Mouse (Mus musculus) T-helper 17 cell (primary cell): ENCODE measurements around the gene Crebl2.

Experiments
- in situ Hi-C, 2 experiments: fragments of 300-600 bp; cut with MboI, MseI; formaldehyde crosslinking; loops; 1 replicate in 1 of 2; 2 replicates in 1 of 2; pipeline ENCODE4 v1.15.1; 2025; ENCODE audit warnings: high pct_unique_total_duplicates in 2 of 2

Gene Crebl2

GRCm38 (mm10) chr6:134819741-134820140 is 10.2 kb upstream of the Crebl2 start:
- in situ Hi-C loops = loop anchor here in 1 of 2 experiments (5.0 kb wide), 1 partner anchor 162 kb away; no protein-coding TSS in a partner anchor

- in situ Hi-C loops = loop anchor here in 1 of 2 experiments (5.0 kb wide), 1 partner anchor 163 kb away; no protein-coding TSS in a partner anchor
Observed at GRCm38 (mm10) chr6:134820411-134820810, 9.5 kb upstream of the Crebl2 start.

- in situ Hi-C loops = loop anchor here in 1 of 2 experiments (5.0 kb wide), 1 partner anchor 166 kb away; no protein-coding TSS in a partner anchor
Observed at GRCm38 (mm10) chr6:134822844-134823243, 7.1 kb upstream of the Crebl2 start.

GRCm38 (mm10) chr6:134830776-134831175 is 822 bp downstream of the Crebl2 start:
- in situ Hi-C loops = no loop called here

- in situ Hi-C loops = no loop called here
Observed at GRCm38 (mm10) chr6:134834585-134835251, 4.8 kb downstream of the Crebl2 start.

- in situ Hi-C loops = no loop called here
Observed at GRCm38 (mm10) chr6:134838111-134838510, 8.2 kb downstream of the Crebl2 start.

- in situ Hi-C loops = no loop called here
Observed at GRCm38 (mm10) chr6:134840346-134840745, 10.4 kb downstream of the Crebl2 start.

GRCm38 (mm10) chr6:134845726-134846125 is 15.8 kb downstream of the Crebl2 start:
- in situ Hi-C loops = no loop called here

GRCm38 (mm10) chr6:134846308-134846707 is 16.4 kb downstream of the Crebl2 start:
- in situ Hi-C loops = no loop called here

- in situ Hi-C loops = no loop called here
Observed at GRCm38 (mm10) chr6:134847550-134847949, 17.6 kb downstream of the Crebl2 start.

- in situ Hi-C loops = no loop called here
Observed at GRCm38 (mm10) chr6:134848197-134848890, 18.4 kb downstream of the Crebl2 start.

- in situ Hi-C loops = no loop called here
Observed at GRCm38 (mm10) chr6:134849461-134849860, 19.5 kb downstream of the Crebl2 start.

GRCm38 (mm10) chr6:134849985-134850384 is 20.0 kb downstream of the Crebl2 start:
- in situ Hi-C loops = no loop called here

- in situ Hi-C loops = no loop called here
Observed at GRCm38 (mm10) chr6:134854782-134855181, 24.8 kb downstream of the Crebl2 start.

- in situ Hi-C loops = no loop called here
Observed at GRCm38 (mm10) chr6:134855926-134856325, 26.0 kb downstream of the Crebl2 start.

- in situ Hi-C loops = no loop called here
Observed at GRCm38 (mm10) chr6:134859021-134859420, 29.1 kb downstream of the Crebl2 start.

- in situ Hi-C loops = no loop called here
Observed at GRCm38 (mm10) chr6:134860275-134860674, 30.3 kb downstream of the Crebl2 start.

GRCm38 (mm10) chr6:134861386-134861785 is 31.4 kb downstream of the Crebl2 start:
- in situ Hi-C loops = no loop called here

GRCm38 (mm10) chr6:134862671-134863104 is 32.7 kb downstream of the Crebl2 start:
- in situ Hi-C loops = no loop called here

GRCm38 (mm10) chr6:134863146-134863545 is 33.2 kb downstream of the Crebl2 start:
- in situ Hi-C loops = no loop called here

GRCm38 (mm10) chr6:134866113-134866512 is 36.2 kb downstream of the Crebl2 start:
- in situ Hi-C loops = no loop called here

- in situ Hi-C loops = no loop called here
Observed at GRCm38 (mm10) chr6:134867325-134867724, 37.4 kb downstream of the Crebl2 start.

GRCm38 (mm10) chr6:134870209-134870742 is 40.3 kb downstream of the Crebl2 start:
- in situ Hi-C loops = no loop called here
